Mouse (Mus musculus) forebrain, embryonic 11.5 days (tissue): ENCODE measurements around the gene Cldn34b3. TPM values are rescaled to one million over a fixed set of nuclear protein-coding genes. Genes with fewer than 3 reads are reported as not detected.
"Not testable (repeated sequence)": the region's sequence is repeated elsewhere in the genome, so short reads cannot be mapped to it uniquely, and the experiment has no call there.

ENCODE experiments used
- ATAC-seq: fragments of 200-750 bp; cut with Nextera tagmentation; replicated peaks from 2 replicates; pipeline ENCODE4 v1.8.0; 2017; ENCODE audit warnings: moderate TSS enrichment; ENCODE audit not compliant: low FRiP score
- DNase-seq: peaks from one replicate; pipeline ENCODE4 v3.0.0-alpha.2; 2017; ENCODE audit warnings: low spot score
- H3K27ac ChIP-seq: fragments of 300-500 bp; sonication (generic); 2 replicates; pipeline ENCODE4 v1.5.1; 2014; ENCODE audit warnings: low read depth, low read length
- H3K27me3 ChIP-seq: fragments of 300-500 bp; sonication (generic); 2 replicates; pipeline ENCODE4 v1.6.1; 2014; ENCODE audit warnings: mild to moderate bottlenecking, low read length, mixed read lengths; ENCODE audit not compliant: control insufficient read depth, insufficient read depth
- H3K36me3 ChIP-seq: fragments of 300-500 bp; sonication (generic); 2 replicates; pipeline ENCODE4 v1.6.1; 2014; ENCODE audit warnings: mild to moderate bottlenecking, low read length, moderate library complexity, mixed read lengths; ENCODE audit not compliant: control insufficient read depth, insufficient read depth
- H3K4me1 ChIP-seq: fragments of 300-500 bp; sonication (generic); replicated peaks from 2 replicates; pipeline ENCODE4 v1.6.1; 2014; ENCODE audit warnings: low read length, mixed read lengths; ENCODE audit not compliant: control insufficient read depth, insufficient read depth
- H3K4me2 ChIP-seq: fragments of 300-500 bp; sonication (generic); 2 replicates; pipeline ENCODE4 v1.6.1; 2014; ENCODE audit warnings: low read depth, mild to moderate bottlenecking, low read length, moderate library complexity, mixed read lengths; ENCODE audit not compliant: severe bottlenecking
- H3K4me3 ChIP-seq: fragments of 300-500 bp; sonication (generic); 2 replicates; pipeline ENCODE4 v1.5.1; 2014; ENCODE audit warnings: low read depth, low read length
- H3K9ac ChIP-seq: fragments of 300-500 bp; sonication (generic); 2 replicates; pipeline ENCODE4 v1.6.1; 2014; ENCODE audit warnings: low read length
- H3K9me3 ChIP-seq: fragments of 300-500 bp; sonication (generic); 2 replicates; pipeline ENCODE4 v1.6.1; 2016; ENCODE audit warnings: low read length, mixed read lengths; ENCODE audit not compliant: control insufficient read depth
- WGBS: fragments of 180-500 bp; shearing (Covaris S2); extraction: QIAGEN DNeasy Blood & Tissue Kit; methylation state at CpG from one replicate; pipeline ENCODE4 v1.1.7; 2014; 5-methylcytosine and 5-hydroxymethylcytosine counted together
- polyA plus RNA-seq: library from polyadenylated mRNA; unstranded; fragments of >200 nt; fragmentation: Nextera tagmentation; extraction: Ambion mirVana; gene quantifications from 2 replicates; pipeline ENCODE4 v1.2.1, GENCODE M21; 2014

Cldn34b3 gene
- polyA plus RNA-seq, result not detected in 2 replicates

- ATAC-seq, H3K27me3 ChIP-seq, H3K27ac ChIP-seq, DNase-seq, H3K9ac ChIP-seq, H3K36me3 ChIP-seq, H3K4me3 ChIP-seq, H3K4me2 ChIP-seq, H3K9me3 ChIP-seq, H3K4me1 ChIP-seq: not testable (repeated sequence)
- WGBS, result 80% methylated on average over 1 of the region's 1 CpGs
These were observed at the start of gene Cldn34b3 for GRCm38 (mm10) chrX:76264004-76264403. Cldn34b3 (plus strand) TSS chrX:76264304.

Other genes starting within 250 kb of the Cldn34b3 start
- gene Cldn34b4, start 129.0 kb downstream of the Cldn34b3 start, polyA plus RNA-seq, result not detected in 2 replicates